Mouse (Mus musculus): ENCODE measurements around the gene Gtf2ird1. TPM values are rescaled to one million over a fixed set of nuclear protein-coding genes. Genes with fewer than 3 reads are reported as not detected.

Gtf2ird1 gene
- polyA plus RNA-seq, 1 experiment from 2014 or later: 75.6 TPM

GRCm38 (mm10) chr5:134468158-134468765 is 11.7 kb upstream of the Gtf2ird1 start:
- H3K4me1 ChIP-seq (ENCODE audit: control insufficient read depth, insufficient read depth, low read length): peaks cover 14% of the 10 kb centered on the region

DNA sequence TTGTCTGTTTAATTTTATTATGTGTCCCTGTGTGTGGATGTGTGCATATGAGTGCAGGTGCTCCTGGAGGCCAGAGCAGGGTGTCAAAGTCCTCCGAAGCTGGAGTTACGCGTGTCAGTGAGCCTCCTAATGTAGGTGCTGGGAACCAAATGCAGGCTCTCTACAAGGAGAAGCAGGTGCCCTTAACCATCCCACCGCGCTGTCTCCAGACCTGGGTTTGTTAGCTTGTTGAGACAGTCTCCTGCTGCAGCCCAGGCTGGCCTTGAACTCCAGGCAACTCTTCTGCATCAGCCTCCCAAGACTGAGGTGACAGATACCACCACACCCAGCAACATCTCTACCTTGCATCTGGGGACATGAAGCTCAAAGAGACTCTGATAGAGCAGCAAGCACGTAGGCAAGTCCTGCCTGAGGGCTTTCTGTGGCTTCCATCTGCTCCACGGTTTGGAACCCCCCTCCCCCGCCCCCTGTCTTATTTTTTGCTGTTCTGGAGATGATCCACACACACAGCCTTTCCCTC is 10.6 kb upstream of the Gtf2ird1 start:
- no peak for ATAC-seq (ENCODE audit: insufficient read depth, low FRiP score, low TSS enrichment)
- Histone ChIP-seq H3K4me2 (ENCODE audit: low read depth) (no peak overlapping the region), H3K36me3 (ENCODE audit: control insufficient read depth, insufficient read depth, low read length) (no peaks in the 10 kb centered on the region), H3K27ac (ENCODE audit: low read depth, low read length) (no peak overlapping the region), H3K9me3 (ENCODE audit: control insufficient read depth, low read length) (no peaks in the 10 kb centered on the region), H3K9ac (ENCODE audit: low read length) (no peak overlapping the region), H3K4me3 (ENCODE audit: low read depth, low read length) (no peak overlapping the region), H3K27me3 (ENCODE audit: control insufficient read depth, insufficient read depth, low read length) (no peaks in the 10 kb centered on the region), H3K4me1 (ENCODE audit: control insufficient read depth, insufficient read depth, low read length) (peaks cover 14% of the 10 kb centered on the region)
- 61% methylated on average over 8 of the region's 8 CpGs for WGBS
- DNase-seq (ENCODE audit: low spot score): peak; percentile 36

More at GRCm38 (mm10) chr5:134468158-134468765, 11.7 kb upstream of the Gtf2ird1 start:
- Histone ChIP-seq H3K9me3 (ENCODE audit: control insufficient read depth, low read length) (no peaks in the 10 kb centered on the region), H3K9ac (ENCODE audit: low read length) (no peak overlapping the region), H3K27me3 (ENCODE audit: control insufficient read depth, insufficient read depth, low read length) (no peaks in the 10 kb centered on the region), H3K27ac (ENCODE audit: low read depth, low read length) (no peak overlapping the region), H3K4me2 (ENCODE audit: low read depth) (no peak overlapping the region), H3K4me3 (ENCODE audit: low read depth, low read length) (no peak overlapping the region), H3K36me3 (ENCODE audit: control insufficient read depth, insufficient read depth, low read length) (no peaks in the 10 kb centered on the region)
- ATAC-seq (ENCODE audit: insufficient read depth, low FRiP score, low TSS enrichment) (no peak), DNase-seq (ENCODE audit: low spot score) (no peak)
- 73% methylated on average over 10 of the region's 10 CpGs for WGBS

DNA sequence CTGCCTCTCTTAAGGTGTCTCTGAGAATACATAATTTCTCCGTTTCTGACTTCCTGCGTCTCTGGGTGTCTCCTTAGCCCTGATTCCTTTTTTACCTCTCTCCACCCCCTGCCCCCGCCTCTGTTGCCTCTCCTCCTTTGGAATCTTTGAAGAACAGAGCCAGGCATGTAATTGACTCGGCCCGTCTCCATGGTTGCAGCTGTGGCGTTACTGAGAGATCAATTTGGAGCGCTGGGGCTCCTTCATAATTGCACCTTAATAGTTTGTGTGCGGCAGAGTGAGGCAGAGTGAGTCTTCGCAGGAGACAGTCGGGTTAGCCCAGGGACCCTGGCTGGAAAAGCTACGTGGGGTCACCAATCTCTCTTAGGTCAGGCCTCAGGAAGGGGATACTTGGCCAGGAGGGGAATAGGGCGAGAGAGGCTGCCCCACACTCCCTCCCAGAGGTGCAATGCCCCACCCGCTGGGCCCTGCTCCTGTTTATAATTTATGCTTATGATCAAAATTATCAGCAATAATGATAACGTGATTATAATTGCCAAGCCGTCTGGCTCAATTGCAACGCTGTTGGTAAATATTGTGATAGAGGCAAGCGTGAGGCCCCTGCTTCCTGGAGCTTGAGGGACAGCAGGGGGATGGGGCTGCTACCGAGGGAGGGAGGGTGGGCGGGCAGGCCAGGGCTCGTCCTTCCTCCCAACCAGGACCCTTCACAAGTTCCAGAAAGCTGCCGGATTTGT is 9.9 kb upstream of the Gtf2ird1 start:
- Histone ChIP-seq H3K4me2 (ENCODE audit: low read depth) (peak overlapping the region; percentile 22; the same call in 1 of the 2 replicates), H3K9me3 (ENCODE audit: control insufficient read depth, low read length) (no peaks in the 10 kb centered on the region), H3K4me1 (ENCODE audit: control insufficient read depth, insufficient read depth, low read length) (peaks cover 14% of the 10 kb centered on the region), H3K9ac (ENCODE audit: low read length) (peak overlapping the region; percentile 6; the same call in 1 of the 2 replicates), H3K36me3 (ENCODE audit: control insufficient read depth, insufficient read depth, low read length) (no peaks in the 10 kb centered on the region), H3K27ac (ENCODE audit: low read depth, low read length) (no peak overlapping the region; the same call in 1 of the 2 replicates), H3K27me3 (ENCODE audit: control insufficient read depth, insufficient read depth, low read length) (no peaks in the 10 kb centered on the region), H3K4me3 (ENCODE audit: low read depth, low read length) (no peak overlapping the region)
- 17% methylated on average over 21 of the region's 21 CpGs for WGBS
- DNase-seq (ENCODE audit: low spot score): peak; percentile 68
- ATAC-seq (ENCODE audit: insufficient read depth, low FRiP score, low TSS enrichment): no peak; the same call in 1 of the 2 replicates

GRCm38 (mm10) chr5:134465197-134465596 is 8.7 kb upstream of the Gtf2ird1 start:
- H3K9me3 ChIP-seq (ENCODE audit: control insufficient read depth, low read length): no peaks in the 10 kb centered on the region
- ATAC-seq (ENCODE audit: insufficient read depth, low FRiP score, low TSS enrichment) (no peak), DNase-seq (ENCODE audit: low spot score) (no peak)
- no peak overlapping the region for H3K4me3 ChIP-seq (ENCODE audit: low read depth, low read length)
- WGBS: 100% methylated on average over 1 of the region's 1 CpGs
- no peaks in the 10 kb centered on the region for H3K27me3 ChIP-seq (ENCODE audit: control insufficient read depth, insufficient read depth, low read length)
- no peak overlapping the region for H3K4me2 ChIP-seq (ENCODE audit: low read depth)
- H3K4me1 ChIP-seq (ENCODE audit: control insufficient read depth, insufficient read depth, low read length): peaks cover 14% of the 10 kb centered on the region
- no peak overlapping the region for H3K9ac ChIP-seq (ENCODE audit: low read length)
- H3K27ac ChIP-seq (ENCODE audit: low read depth, low read length): no peak overlapping the region
- H3K36me3 ChIP-seq (ENCODE audit: control insufficient read depth, insufficient read depth, low read length): no peaks in the 10 kb centered on the region

DNA sequence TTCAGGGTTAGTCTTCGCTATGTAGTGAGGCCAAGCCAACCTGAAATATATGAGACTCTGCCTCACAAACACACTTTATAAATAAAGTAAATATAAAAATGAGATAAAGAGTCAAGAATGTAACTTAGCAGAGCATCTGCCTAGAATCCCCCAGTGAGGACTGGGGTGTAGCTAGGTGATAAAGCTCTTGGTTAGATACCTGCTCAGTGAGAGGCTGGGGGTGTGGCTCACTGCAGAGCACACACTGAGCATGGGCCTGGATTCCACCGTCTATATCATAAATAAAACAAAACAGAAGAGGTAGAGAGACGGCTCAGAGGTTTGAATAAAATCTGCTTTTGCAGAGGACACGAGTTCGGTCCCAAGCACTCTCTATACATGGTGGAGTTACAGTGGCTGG is 7.7 kb upstream of the Gtf2ird1 start:
- Histone ChIP-seq H3K9ac (ENCODE audit: low read length) (no peak overlapping the region), H3K4me1 (ENCODE audit: control insufficient read depth, insufficient read depth, low read length) (peaks cover 14% of the 10 kb centered on the region), H3K27ac (ENCODE audit: low read depth, low read length) (no peak overlapping the region), H3K36me3 (ENCODE audit: control insufficient read depth, insufficient read depth, low read length) (no peaks in the 10 kb centered on the region), H3K9me3 (ENCODE audit: control insufficient read depth, low read length) (no peaks in the 10 kb centered on the region), H3K27me3 (ENCODE audit: control insufficient read depth, insufficient read depth, low read length) (no peaks in the 10 kb centered on the region), H3K4me2 (ENCODE audit: low read depth) (no peak overlapping the region), H3K4me3 (ENCODE audit: low read depth, low read length) (no peak overlapping the region)
- no peak for ATAC-seq (ENCODE audit: insufficient read depth, low FRiP score, low TSS enrichment)
- 86% methylated on average over 5 of the region's 5 CpGs for WGBS
- DNase-seq (ENCODE audit: low spot score): no peak

DNA sequence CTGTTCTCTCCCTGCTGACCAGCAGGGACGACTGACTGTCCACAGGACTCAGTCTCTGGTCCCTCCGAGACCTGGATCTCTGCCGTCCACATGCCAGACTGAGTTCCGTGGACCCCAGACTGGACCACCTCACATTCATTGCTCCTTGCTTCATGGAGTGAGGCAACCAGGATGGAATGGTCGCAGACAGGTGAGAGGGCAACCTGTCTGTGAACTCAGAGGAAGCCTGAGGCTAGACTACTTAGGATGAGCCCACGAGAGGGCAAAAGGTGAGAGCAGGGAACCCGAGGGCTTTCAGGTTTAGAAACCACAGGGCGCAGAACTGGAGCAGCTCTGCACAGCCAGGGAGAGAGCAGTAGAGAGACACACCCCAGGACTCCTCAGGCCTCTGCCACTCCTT is 6.2 kb upstream of the Gtf2ird1 start:
- 84% methylated on average over 8 of the region's 8 CpGs for WGBS
- H3K9ac ChIP-seq (ENCODE audit: low read length): no peak overlapping the region
- no peak overlapping the region for H3K27ac ChIP-seq (ENCODE audit: low read depth, low read length)
- no peaks in the 10 kb centered on the region for H3K27me3 ChIP-seq (ENCODE audit: control insufficient read depth, insufficient read depth, low read length)
- H3K9me3 ChIP-seq (ENCODE audit: control insufficient read depth, low read length): no peaks in the 10 kb centered on the region
- no peaks in the 10 kb centered on the region for H3K36me3 ChIP-seq (ENCODE audit: control insufficient read depth, insufficient read depth, low read length)
- no peak for ATAC-seq (ENCODE audit: insufficient read depth, low FRiP score, low TSS enrichment)
- no peak for DNase-seq (ENCODE audit: low spot score)
- H3K4me2 ChIP-seq (ENCODE audit: low read depth): no peak overlapping the region
- H3K4me1 ChIP-seq (ENCODE audit: control insufficient read depth, insufficient read depth, low read length): peaks cover 14% of the 10 kb centered on the region
- H3K4me3 ChIP-seq (ENCODE audit: low read depth, low read length): no peak overlapping the region

GRCm38 (mm10) chr5:134462316-134462715 is 5.8 kb upstream of the Gtf2ird1 start:
- no peaks in the 10 kb centered on the region for H3K9me3 ChIP-seq (ENCODE audit: control insufficient read depth, low read length)
- no peak overlapping the region for H3K9ac ChIP-seq (ENCODE audit: low read length)
- DNase-seq (ENCODE audit: low spot score): no peak
- no peak overlapping the region for H3K4me2 ChIP-seq (ENCODE audit: low read depth)
- no peaks in the 10 kb centered on the region for H3K36me3 ChIP-seq (ENCODE audit: control insufficient read depth, insufficient read depth, low read length)
- H3K4me3 ChIP-seq (ENCODE audit: low read depth, low read length): no peak overlapping the region
- no peak for ATAC-seq (ENCODE audit: insufficient read depth, low FRiP score, low TSS enrichment)
- no peak overlapping the region for H3K27ac ChIP-seq (ENCODE audit: low read depth, low read length)
- peaks cover 14% of the 10 kb centered on the region for H3K4me1 ChIP-seq (ENCODE audit: control insufficient read depth, insufficient read depth, low read length)
- 78% methylated on average over 2 of the region's 2 CpGs for WGBS
- no peaks in the 10 kb centered on the region for H3K27me3 ChIP-seq (ENCODE audit: control insufficient read depth, insufficient read depth, low read length)

GRCm38 (mm10) chr5:134460546-134460945 is 4.0 kb upstream of the Gtf2ird1 start:
- Histone ChIP-seq H3K4me2 (ENCODE audit: low read depth) (no peak overlapping the region), H3K9me3 (ENCODE audit: control insufficient read depth, low read length) (no peaks in the 10 kb centered on the region), H3K4me1 (ENCODE audit: control insufficient read depth, insufficient read depth, low read length) (no peaks in the 10 kb centered on the region), H3K4me3 (ENCODE audit: low read depth, low read length) (no peak overlapping the region), H3K9ac (ENCODE audit: low read length) (no peak overlapping the region), H3K27me3 (ENCODE audit: control insufficient read depth, insufficient read depth, low read length) (no peaks in the 10 kb centered on the region), H3K27ac (ENCODE audit: low read depth, low read length) (no peak overlapping the region), H3K36me3 (ENCODE audit: control insufficient read depth, insufficient read depth, low read length) (no peaks in the 10 kb centered on the region)
- no peak for DNase-seq (ENCODE audit: low spot score)
- WGBS: 89% methylated on average over 4 of the region's 4 CpGs
- ATAC-seq (ENCODE audit: insufficient read depth, low FRiP score, low TSS enrichment): no peak

DNA sequence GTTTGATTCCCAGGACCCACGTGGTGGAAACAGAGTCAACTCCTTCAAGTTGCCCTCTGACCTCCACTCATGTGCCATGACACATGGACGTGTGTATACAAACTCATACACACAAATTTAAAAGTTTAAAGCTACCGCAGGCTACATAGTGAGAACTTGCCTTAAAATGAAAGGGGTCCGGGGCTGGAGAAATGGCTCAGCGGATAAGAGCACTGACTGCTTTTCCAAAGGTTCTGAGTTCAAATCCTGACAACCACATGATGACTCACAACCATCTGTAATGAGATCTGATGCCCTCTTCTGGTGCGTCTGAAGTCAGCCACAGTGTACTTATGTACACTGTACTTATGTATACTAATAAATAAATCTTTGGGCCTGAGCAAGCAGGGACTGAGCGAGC is 2.6 kb upstream of the Gtf2ird1 start:
- H3K9ac ChIP-seq (ENCODE audit: low read length): no peak overlapping the region
- no peak overlapping the region for H3K27ac ChIP-seq (ENCODE audit: low read depth, low read length)
- H3K27me3 ChIP-seq (ENCODE audit: control insufficient read depth, insufficient read depth, low read length): no peaks in the 10 kb centered on the region
- DNase-seq (ENCODE audit: low spot score): no peak
- no peaks in the 10 kb centered on the region for H3K36me3 ChIP-seq (ENCODE audit: control insufficient read depth, insufficient read depth, low read length)
- H3K4me2 ChIP-seq (ENCODE audit: low read depth): no peak overlapping the region
- 88% methylated on average over 7 of the region's 7 CpGs for WGBS
- no peak for ATAC-seq (ENCODE audit: insufficient read depth, low FRiP score, low TSS enrichment)
- H3K4me1 ChIP-seq (ENCODE audit: control insufficient read depth, insufficient read depth, low read length): peaks cover 11% of the 10 kb centered on the region
- no peak overlapping the region for H3K4me3 ChIP-seq (ENCODE audit: low read depth, low read length)
- no peaks in the 10 kb centered on the region for H3K9me3 ChIP-seq (ENCODE audit: control insufficient read depth, low read length)

Data from neural tube, embryonic 11.5 days (tissue).